Mouse (Mus musculus) testis, adult 2 months (tissue): ENCODE results near the gene Man1b1.

Source experiments
- CTCF ChIP-seq: fragments of 200-500 bp; IDR thresholded peaks from 2 replicates; pipeline ENCODE4 v1.5.1; 2012; ENCODE audit warnings: low read depth, mild to moderate bottlenecking, inconsistent platforms, low read length, moderate library complexity; ENCODE audit not compliant: control insufficient read depth, insufficient read depth, insufficient replicate concordance
- POLR2A ChIP-seq: fragments of 200-500 bp; IDR thresholded peaks from 2 replicates; pipeline ENCODE4 v1.6.1; 2012; ENCODE audit warnings: low read depth, mild to moderate bottlenecking, inconsistent platforms, low read length, moderate library complexity; ENCODE audit not compliant: control insufficient read depth

GRCm38 (mm10) chr2:25310180-25310579 lies 22.0 kb upstream of the Man1b1 start:
- no peak for TF ChIP-seq POLR2A
- TF ChIP-seq CTCF, result no peak
